Mouse (Mus musculus) megakaryocyte, embryonic 14.5 days (primary cell): ENCODE measurements around the gene Cped1. TPM values are rescaled to one million over a fixed set of nuclear protein-coding genes. Genes with fewer than 3 reads are reported as not detected.

Experiments used
- H3K27me3 ChIP-seq: replicated peaks from 2 replicates; pipeline ENCODE3; 2012; ENCODE audit warnings: inconsistent platforms
- H3K36me3 ChIP-seq: replicated peaks from 2 replicates; pipeline ENCODE3; 2012; ENCODE audit warnings: low read length, inconsistent platforms, mixed read lengths
- H3K4me1 ChIP-seq: 2 replicates; pipeline ENCODE4 v1.6.1; 2012; ENCODE audit warnings: inconsistent platforms
- H3K4me3 ChIP-seq: replicated peaks from 2 replicates; pipeline ENCODE3; 2012; ENCODE audit warnings: moderate library complexity, mild to moderate bottlenecking, inconsistent platforms
- H3K9me3 ChIP-seq: 2 replicates; pipeline ENCODE4 v1.6.1; 2012; ENCODE audit warnings: inconsistent platforms
- FLI1 ChIP-seq: IDR thresholded peaks from 2 replicates; pipeline ENCODE4 v1.6.1; 2012; ENCODE audit warnings: low read length, inconsistent platforms, mixed read lengths
- GATA1 ChIP-seq: IDR thresholded peaks from 3 replicates; pipeline ENCODE4 v1.6.1; 2012; ENCODE audit warnings: mixed read lengths, low read length, inconsistent platforms, borderline replicate concordance
- polyA plus RNA-seq: library from polyadenylated mRNA; stranded (reverse); fragments of >175 nt; gene quantifications from 2 replicates; pipeline ENCODE4 v1.2.3, GENCODE M21; 2012; ENCODE audit warnings: low replicate concordance; ENCODE audit not compliant: insufficient read depth

The Cped1 gene
- polyA plus RNA-seq = 0.17 TPM in 1 of 2 replicates, not detected in the other

DNA sequence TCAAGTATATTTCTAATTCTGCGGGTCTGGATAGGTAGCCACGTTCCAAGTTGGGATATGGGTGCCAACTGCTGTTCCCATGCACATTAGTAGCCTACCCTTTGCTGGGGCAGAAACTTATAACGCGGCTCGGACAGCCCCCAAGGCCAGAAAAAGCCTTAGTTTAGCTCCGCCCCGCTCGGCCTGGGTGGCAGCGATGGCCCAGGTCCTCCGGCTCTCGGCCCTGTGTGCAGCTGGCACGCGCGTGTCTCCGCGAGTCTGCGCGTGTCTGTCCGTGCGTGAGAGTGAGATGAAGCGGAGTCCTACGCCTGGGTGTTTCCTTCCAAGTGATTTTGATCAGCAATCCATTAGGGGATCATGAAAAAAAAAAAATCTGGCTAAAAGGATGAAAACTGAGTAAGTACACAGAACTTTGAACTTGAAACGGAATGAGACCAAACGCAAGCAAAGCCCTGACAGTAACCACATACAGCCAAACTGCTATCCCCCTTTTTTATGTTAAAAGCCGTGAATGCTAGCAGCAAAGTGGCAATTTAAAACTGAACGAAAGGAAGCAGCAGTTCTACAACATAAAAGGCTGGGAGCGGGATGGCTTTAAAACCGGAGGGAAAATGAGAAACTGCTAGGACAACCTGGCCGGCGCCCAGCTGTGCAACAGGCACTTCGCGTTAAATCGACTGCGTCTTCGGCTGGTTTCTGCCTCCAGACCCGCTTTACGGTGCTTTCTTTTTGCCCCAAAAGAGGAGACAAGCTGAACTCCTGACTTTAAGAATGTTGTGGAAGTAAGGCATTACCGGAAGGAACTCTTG, at the start of gene Cped1:
Cped1 (plus strand) TSS at position 185 of the 809 bp plus-strand sequence.
- Histone ChIP-seq H3K36me3 (no peaks in the 10 kb centered on the region), H3K4me1 (peaks cover 31% of the 10 kb centered on the region), H3K9me3 (no peaks in the 10 kb centered on the region), H3K27me3 (peaks cover 31% of the 10 kb centered on the region), H3K4me3 (peak within 1 kb of the TSS; percentile 91)
- TF ChIP-seq FLI1 (no peak), GATA1 (no peak)

GRCm38 (mm10) chr6:21937981-21938635, 47.6 kb upstream of the Cped1 start:
- Histone ChIP-seq H3K36me3 (no peaks in the 10 kb centered on the region), H3K9me3 (0 out of 2 replicates have a peak, but pooled peaks cover 3% of the 10 kb centered on the region), H3K27me3 (no peaks in the 10 kb centered on the region), H3K4me1 (no peaks in the 10 kb centered on the region), H3K4me3 (no peak overlapping the region)
- TF ChIP-seq GATA1 = no peak
- no peak for TF ChIP-seq FLI1

DNA sequence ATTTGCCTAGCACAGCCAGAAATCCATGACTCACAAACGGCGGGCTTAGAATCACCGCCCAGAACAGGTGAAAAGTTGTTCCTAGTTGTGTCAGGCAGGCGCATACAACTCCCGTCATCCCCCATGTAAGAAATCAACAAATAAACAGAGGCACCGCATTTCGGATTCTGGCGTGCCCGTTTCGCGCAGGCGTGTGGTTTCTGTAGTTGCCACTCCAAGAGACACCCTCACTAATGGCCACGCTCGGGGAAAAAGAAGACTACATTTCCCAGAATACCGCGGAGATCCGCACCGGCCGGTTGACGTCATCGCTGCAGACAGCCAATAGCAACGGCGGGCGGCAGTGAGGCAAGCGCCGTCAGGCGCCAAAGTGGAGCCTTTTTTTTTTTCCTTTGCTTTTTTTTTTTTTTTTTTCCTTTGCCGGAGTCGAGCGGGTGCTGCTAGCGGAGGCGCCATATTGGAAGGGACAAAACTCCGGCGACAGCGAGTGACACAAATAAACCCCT, 36.4 kb upstream of the Cped1 start, which contains the start of gene Ing3:
Ing3 (plus strand) TSS at position 346 of the 506 bp plus-strand sequence.
- peaks cover 26% of the 10 kb centered on the region for H3K36me3 ChIP-seq
- H3K4me3 ChIP-seq = peak within 1 kb of the TSS; percentile 97
- peaks cover 4% of the 10 kb centered on the region for H3K9me3 ChIP-seq
- H3K27me3 ChIP-seq = peaks cover 4% of the 10 kb centered on the region
- no peak for TF ChIP-seq FLI1
- TF ChIP-seq GATA1 = no peak
- H3K4me1 ChIP-seq = peaks cover 16% of the 10 kb centered on the region

DNA sequence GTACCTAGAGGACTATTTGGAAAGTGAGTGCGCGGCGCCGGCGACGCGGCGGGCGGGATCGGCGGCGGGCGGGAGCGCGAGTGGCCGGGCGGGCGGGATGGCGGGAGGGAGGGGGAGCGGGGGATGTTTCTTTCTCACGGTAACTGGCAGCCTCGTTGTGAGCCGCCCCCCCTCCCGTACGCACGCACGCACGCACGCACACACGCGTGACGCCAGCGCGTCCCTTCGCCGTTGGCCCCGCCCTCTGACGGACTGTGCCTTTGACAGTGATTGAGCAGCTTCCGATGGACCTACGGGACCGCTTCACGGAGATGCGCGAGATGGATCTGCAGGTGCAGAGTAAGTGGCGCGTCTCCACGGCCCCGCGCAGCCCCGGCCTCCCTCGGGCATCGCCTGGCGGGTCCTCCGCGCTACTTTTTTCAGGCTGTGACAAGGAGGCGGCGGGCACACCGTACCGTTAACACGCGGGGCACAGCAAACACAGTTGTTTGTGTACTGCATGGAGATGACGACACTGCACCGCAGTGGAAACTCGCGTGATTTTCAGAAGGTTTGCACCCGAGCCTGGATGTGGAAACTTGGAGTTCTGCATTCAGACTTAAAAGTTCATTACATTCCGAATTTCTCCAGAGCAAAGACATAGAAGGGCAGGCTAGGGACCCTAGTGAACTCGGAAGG, 35.8 kb upstream of the Cped1 start:
- Histone ChIP-seq H3K4me3 (peak overlapping the region; percentile 97), H3K4me1 (peaks cover 22% of the 10 kb centered on the region), H3K27me3 (peaks cover 4% of the 10 kb centered on the region), H3K9me3 (peaks cover 4% of the 10 kb centered on the region), H3K36me3 (peaks cover 26% of the 10 kb centered on the region)
- TF ChIP-seq GATA1 = no peak
- TF ChIP-seq FLI1 = no peak

DNA sequence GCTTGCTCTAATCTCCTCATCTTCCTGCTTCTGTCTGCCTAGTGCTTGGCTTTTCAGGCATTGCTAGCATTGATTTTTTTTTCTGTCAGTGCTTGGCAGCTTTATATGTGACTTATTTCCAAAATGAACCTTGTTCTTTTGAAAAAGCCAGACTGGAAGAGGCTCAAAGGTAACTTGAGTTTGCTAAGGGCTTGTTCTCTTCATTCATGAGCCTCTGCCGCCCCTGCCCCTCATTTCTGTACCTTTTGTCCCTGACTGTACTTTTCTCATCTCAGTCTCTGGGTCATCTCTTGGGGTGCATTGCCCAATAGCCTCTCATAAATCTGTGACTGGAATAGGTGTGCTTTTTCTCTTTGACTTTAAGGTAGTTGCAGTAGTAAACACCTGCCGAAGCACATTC, 35.0 kb upstream of the Cped1 start:
- Histone ChIP-seq H3K4me3 (peak overlapping the region; percentile 97), H3K27me3 (peaks cover 4% of the 10 kb centered on the region), H3K36me3 (peaks cover 26% of the 10 kb centered on the region), H3K4me1 (peaks cover 29% of the 10 kb centered on the region), H3K9me3 (no peaks in the 10 kb centered on the region)
- TF ChIP-seq GATA1 = no peak
- no peak for TF ChIP-seq FLI1

DNA sequence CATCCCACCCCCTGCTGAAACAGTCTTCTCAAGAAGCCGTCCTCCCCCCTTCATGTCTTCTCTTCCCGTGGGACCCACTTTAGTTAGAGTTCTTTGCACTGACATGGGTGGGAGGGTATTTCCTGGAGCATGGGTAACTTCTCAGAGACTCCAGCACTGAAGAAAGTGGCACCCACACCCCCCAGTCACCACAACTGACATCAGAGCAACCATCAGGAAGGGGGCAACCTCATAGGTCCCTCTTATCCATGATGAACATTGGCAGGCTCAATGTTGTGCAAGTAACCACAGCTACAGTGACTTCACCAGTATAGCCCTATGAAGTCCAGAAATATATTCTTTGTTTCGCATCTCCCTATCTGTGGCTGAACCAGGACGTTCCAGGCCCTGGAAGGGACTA, 30.2 kb upstream of the Cped1 start:
- H3K36me3 ChIP-seq = peaks cover 54% of the 10 kb centered on the region
- no peak for TF ChIP-seq FLI1
- TF ChIP-seq GATA1 = no peak
- H3K27me3 ChIP-seq = no peaks in the 10 kb centered on the region
- peaks cover 59% of the 10 kb centered on the region for H3K4me1 ChIP-seq
- no peaks in the 10 kb centered on the region for H3K9me3 ChIP-seq
- peak overlapping the region; percentile 86 for H3K4me3 ChIP-seq

DNA sequence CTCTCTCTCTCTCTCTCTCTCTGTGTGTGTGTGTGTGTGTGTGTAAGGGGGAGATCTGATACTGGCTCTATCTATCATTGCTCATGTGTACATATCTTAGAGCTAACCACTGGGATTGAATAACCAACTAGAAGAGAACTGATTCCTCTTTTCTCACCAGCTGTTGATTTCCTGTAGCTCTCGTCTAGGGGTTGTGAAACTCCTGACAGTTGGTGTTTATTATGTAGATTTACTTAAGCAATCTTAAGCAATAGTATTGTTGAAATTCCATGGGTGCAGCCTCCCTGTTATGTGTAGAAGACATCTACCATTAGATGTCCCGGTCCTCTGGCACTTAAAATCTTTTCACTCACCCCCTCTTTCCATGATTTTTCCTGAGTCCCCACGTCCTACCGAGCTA, 26.8 kb upstream of the Cped1 start:
- Histone ChIP-seq H3K4me3 (no peak overlapping the region), H3K9me3 (no peaks in the 10 kb centered on the region; the same call in 1 of the 2 replicates), H3K36me3 (peaks cover 49% of the 10 kb centered on the region), H3K27me3 (no peaks in the 10 kb centered on the region), H3K4me1 (peaks cover 64% of the 10 kb centered on the region)
- TF ChIP-seq FLI1 (no peak), GATA1 (no peak)

GRCm38 (mm10) chr6:21959909-21960308, 25.8 kb upstream of the Cped1 start:
- Histone ChIP-seq H3K4me3 (no peak overlapping the region), H3K27me3 (no peaks in the 10 kb centered on the region), H3K9me3 (no peaks in the 10 kb centered on the region; the same call in 1 of the 2 replicates), H3K4me1 (peaks cover 60% of the 10 kb centered on the region), H3K36me3 (peaks cover 54% of the 10 kb centered on the region)
- TF ChIP-seq GATA1 (no peak), FLI1 (no peak)

- peaks cover 18% of the 10 kb centered on the region for H3K4me1 ChIP-seq
- peaks cover 36% of the 10 kb centered on the region for H3K36me3 ChIP-seq
- TF ChIP-seq FLI1 (no peak), GATA1 (no peak)
These were observed 8.2 kb upstream of the Cped1 start for GRCm38 (mm10) chr6:21977532-21977931.

More at GRCm38 (mm10) chr6:21977532-21977931, 8.2 kb upstream of the Cped1 start:
- H3K4me3 ChIP-seq = no peak overlapping the region
- H3K9me3 ChIP-seq = no peaks in the 10 kb centered on the region
- no peaks in the 10 kb centered on the region for H3K27me3 ChIP-seq
